8 mouse cellular contexts compared by ENCODE assay signal in the genomic region with DNA sequence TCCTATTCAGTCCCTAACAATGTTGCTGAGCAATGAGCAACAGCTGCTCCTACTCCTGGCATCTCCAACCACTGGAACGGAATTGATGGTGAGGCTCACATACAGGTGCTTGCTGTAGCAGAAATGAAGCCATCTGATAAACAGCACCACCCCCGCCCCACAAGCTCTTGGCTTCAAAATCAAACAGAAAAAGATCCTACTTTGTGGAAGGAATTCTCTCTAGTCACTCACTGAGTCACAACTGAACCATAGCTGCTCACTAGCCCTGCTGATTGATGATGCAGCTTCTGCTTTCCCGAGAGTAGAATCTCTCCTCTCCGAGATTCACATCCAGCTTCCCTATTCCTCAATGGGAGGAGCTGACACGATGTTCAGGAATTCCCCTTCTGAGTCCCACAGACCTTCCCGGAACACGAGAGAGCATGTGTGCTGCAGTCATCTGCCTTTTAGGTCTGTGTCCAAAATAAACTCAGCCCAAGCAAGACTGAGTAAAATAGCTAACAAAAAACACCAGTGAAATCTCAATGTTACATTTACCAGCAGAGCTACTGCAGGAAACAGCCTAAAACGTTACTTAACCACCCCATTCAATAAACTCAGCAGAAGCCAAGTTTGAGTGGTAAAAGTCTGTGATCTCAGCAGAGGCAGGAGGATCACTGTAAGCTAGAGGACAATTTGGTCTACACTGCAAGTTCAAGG. TPM values are rescaled to one million over a fixed set of nuclear protein-coding genes. Genes with fewer than 3 reads are reported as not detected.
DNase-seq lines count a peak whose midpoint lies in the region; ATAC-seq lines count a peak whose summit lies in the region.

No protein-coding gene starts in this region.

- H3K4me2 ChIP-seq in kidney, embryonic 16.5 days (replicated peaks; ENCODE audit: low read depth, low read length) = peak overlapping the region; percentile 56

- peaks cover 5% of the 10 kb centered on the region; the same call in 1 of the 2 replicates for H3K27me3 ChIP-seq in kidney, embryonic 16.5 days (ENCODE audit: insufficient read depth, low read length)
- peaks cover 30% of the 10 kb centered on the region for H3K27me3 ChIP-seq in embryonic facial prominence, embryonic 10.5 days (replicated peaks; ENCODE audit: low read depth, poor library complexity, severe bottlenecking)

- peak overlapping the region; percentile 81 for H3K4me3 ChIP-seq in kidney, embryonic 16.5 days (ENCODE audit: low read length)
- peak overlapping the region; percentile 91 for H3K4me3 ChIP-seq in embryonic facial prominence, embryonic 10.5 days
- H3K4me3 ChIP-seq in macrophage (ENCODE audit: inconsistent target) = peak overlapping the region; percentile 52

- H3K9ac ChIP-seq in kidney, embryonic 16.5 days (replicated peaks; ENCODE audit: low read length) = peak overlapping the region; percentile 37

- no peak for ATAC-seq in kidney, embryonic 16.5 days (ENCODE audit: low FRiP score, low TSS enrichment)

- H3K79me2 ChIP-seq in macrophage (ENCODE audit: inconsistent target) = peaks cover 55% of the 10 kb centered on the region

- no peaks in the 10 kb centered on the region for H3K9me3 ChIP-seq in kidney, embryonic 16.5 days (ENCODE audit: low read length)
- no peaks in the 10 kb centered on the region for H3K9me3 ChIP-seq in embryonic facial prominence, embryonic 10.5 days

- intact Hi-C loops in heart, postnatal 25 days (cut with DNase I) = loop anchor here (5.0 kb wide), 1 partner anchor 36 kb away; no protein-coding TSS in a partner anchor

- H3K4me1 ChIP-seq in kidney, embryonic 16.5 days (ENCODE audit: insufficient read depth, low read length) = peaks cover 49% of the 10 kb centered on the region
- H3K4me1 ChIP-seq in embryonic facial prominence, embryonic 10.5 days = peaks cover 53% of the 10 kb centered on the region

- no peak for DNase-seq in kidney, adult 8-10 months
- no peak for DNase-seq in embryonic facial prominence, embryonic 10.5 days (ENCODE audit: low spot score)
- peak; percentile 9 for DNase-seq in heart, postnatal 25 days (ENCODE audit: low spot score)
- no peak for DNase-seq in right cerebral cortex, postnatal 14 days
- DNase-seq in urinary bladder, adult 18-20 months (ENCODE audit: low spot score in 2 of 2) = no peak
- DNase-seq in spleen, adult 18-20 months = no peak

- H3K36me3 ChIP-seq in kidney, embryonic 16.5 days (ENCODE audit: insufficient read depth, low read length) = no peaks in the 10 kb centered on the region
- H3K36me3 ChIP-seq in embryonic facial prominence, embryonic 10.5 days (replicated peaks) = no peaks in the 10 kb centered on the region; the same call in 1 of the 2 replicates
- H3K36me3 ChIP-seq in macrophage (ENCODE audit: inconsistent target) = no peaks in the 10 kb centered on the region

- H3K27ac ChIP-seq in kidney, embryonic 16.5 days (ENCODE audit: low read length) = peak overlapping the region; percentile 70
- no peak overlapping the region for H3K27ac ChIP-seq in embryonic facial prominence, embryonic 10.5 days (replicated peaks)
- peak overlapping the region; percentile 84 for H3K27ac ChIP-seq in macrophage

- 15% methylated on average over 8 of the region's 8 CpGs for WGBS in kidney, embryonic 16.5 days
- 51% methylated on average over 8 of the region's 8 CpGs for WGBS in embryonic facial prominence, embryonic 10.5 days
- 33% methylated on average over 8 of the region's 8 CpGs for WGBS in macrophage (ENCODE audit: missing documents)

RNA-seq across cellular contexts. Expression of a gene that starts 0.7 kb away (rescaled TPM):
- polyA plus RNA-seq in kidney, embryonic 16.5 days (2015; fragmentation: Nextera tagmentation; extraction: Ambion mirVana) = 0.19 and 0.22 TPM in 2 replicates
- 0.05 TPM in 1 of 2 replicates, not detected in the other for polyA plus RNA-seq in embryonic facial prominence, embryonic 10.5 days (2016; fragmentation: Nextera tagmentation; extraction: Ambion mirVana)
- total RNA-seq in heart, postnatal 25 days (2021) = not detected
- 1 to 10 TPM in 2 of 26 experiments, under 1 TPM in 14, not detected in 10; 0.25 to 1.3 (median 0.50) TPM for total RNA-seq in macrophage (2018; cell fraction: chromatin; rRNA removed)
- under 1 TPM in 17 of 26 experiments, not detected in 9; 0.03 to 0.28 (median 0.10) TPM for total RNA-seq in macrophage (2018; cell fraction: cytosol; rRNA removed)
- total RNA-seq in macrophage (2018; cell fraction: nucleus; rRNA removed) = 1 to 10 TPM in 7 of 26 experiments, under 1 TPM in 16, not detected in 3; 0.29 to 2.7 (median 0.68) TPM
- polyA plus RNA-seq in macrophage (2018) = not detected in 3 replicates

RNA-seq across cellular contexts. Expression of a gene that starts 3.7 kb away (rescaled TPM):
- polyA plus RNA-seq in kidney, embryonic 16.5 days (2015; fragmentation: Nextera tagmentation; extraction: Ambion mirVana) = 36.8 and 37.4 TPM in 2 replicates
- polyA plus RNA-seq in embryonic facial prominence, embryonic 10.5 days (2016; fragmentation: Nextera tagmentation; extraction: Ambion mirVana) = 25.0 and 28.3 TPM in 2 replicates
- 10 to 100 TPM; 52.6 to 56.9 TPM for total RNA-seq in heart, postnatal 25 days (2021)
- 100 to 1,000 TPM; 115 to 395 (median 255) TPM for total RNA-seq in macrophage (2018; cell fraction: chromatin; rRNA removed)
- 100 to 1,000 TPM in 8 of 26 experiments, 10 to 100 TPM in 18; 48.5 to 121 (median 89.8) TPM for total RNA-seq in macrophage (2018; cell fraction: cytosol; rRNA removed)
- total RNA-seq in macrophage (2018; cell fraction: nucleus; rRNA removed) = 100 to 1,000 TPM in 25 of 26 experiments, 10 to 100 TPM in 1; 95.1 to 370 (median 188) TPM
- polyA plus RNA-seq in macrophage (2018) = 39.5 to 63.4 TPM (median 40.8 TPM) in 3 replicates

RNA-seq across cellular contexts. Expression of a gene that starts 47.6 kb away (rescaled TPM):
- 31.8 and 33.1 TPM in 2 replicates for polyA plus RNA-seq in kidney, embryonic 16.5 days (2015; fragmentation: Nextera tagmentation; extraction: Ambion mirVana)
- polyA plus RNA-seq in embryonic facial prominence, embryonic 10.5 days (2016; fragmentation: Nextera tagmentation; extraction: Ambion mirVana) = 36.5 and 38.6 TPM in 2 replicates
- total RNA-seq in heart, postnatal 25 days (2021) = 10 to 100 TPM; 13.6 to 14.6 TPM
- total RNA-seq in macrophage (2018; cell fraction: chromatin; rRNA removed) = 10 to 100 TPM; 16.6 to 81.6 (median 39.3) TPM
- total RNA-seq in macrophage (2018; cell fraction: cytosol; rRNA removed) = 10 to 100 TPM; 26.6 to 41.2 (median 33.6) TPM
- total RNA-seq in macrophage (2018; cell fraction: nucleus; rRNA removed) = 10 to 100 TPM; 23.2 to 78.2 (median 37.0) TPM
- polyA plus RNA-seq in macrophage (2018) = 34.8 to 38.4 TPM (median 34.8 TPM) in 3 replicates

RNA-seq across cellular contexts. Expression of a gene that starts 56.9 kb away (rescaled TPM):
- polyA plus RNA-seq in kidney, embryonic 16.5 days (2015; fragmentation: Nextera tagmentation; extraction: Ambion mirVana) = 0.35 and 1.3 TPM in 2 replicates
- polyA plus RNA-seq in embryonic facial prominence, embryonic 10.5 days (2016; fragmentation: Nextera tagmentation; extraction: Ambion mirVana) = not detected in 2 replicates
- not detected for total RNA-seq in heart, postnatal 25 days (2021)
- total RNA-seq in macrophage (2018; cell fraction: chromatin; rRNA removed) = not detected
- total RNA-seq in macrophage (2018; cell fraction: cytosol; rRNA removed) = not detected
- not detected for total RNA-seq in macrophage (2018; cell fraction: nucleus; rRNA removed)
- not detected in 3 replicates for polyA plus RNA-seq in macrophage (2018)
